Mouse (Mus musculus): ENCODE results near the gene Tubgcp5.

DNA sequence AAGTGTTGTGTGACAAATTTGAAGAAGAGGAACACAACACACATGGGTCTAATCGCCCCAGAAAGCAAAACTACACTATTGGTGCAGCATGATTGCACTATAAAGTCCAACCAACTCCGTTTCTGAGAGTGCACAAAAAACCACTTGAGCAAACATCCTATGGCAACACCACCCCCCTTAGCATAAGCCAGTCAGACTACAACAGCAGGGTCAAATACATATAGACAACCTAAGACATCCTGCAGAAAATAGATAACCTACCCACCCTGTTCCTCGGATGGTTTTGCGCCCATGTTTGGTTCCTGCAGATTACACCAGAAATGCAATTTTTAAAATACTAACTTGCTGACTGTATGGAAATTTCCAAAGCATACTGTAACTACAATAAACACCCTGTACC is 42.9 kb downstream of the Tubgcp5 start:
- TF ChIP-seq EP300 (IDR thresholded peaks at IDR 0.05; ENCODE audit: low read depth) = no peak
- TF ChIP-seq CTCF (IDR thresholded peaks at IDR 0.05; ENCODE audit: low read depth) = no peak
